Mouse (Mus musculus): Measurements from ENCODE around the gene Slc6a4.

The Slc6a4 gene

GRCm38 (mm10) chr11:76997916-76998704 is at the start of gene Slc6a4:
Gene Slc6a4, plus strand, starts transcription at chr11:76998603.
- no peak for DNase-seq

- peak; percentile 32 for DNase-seq
These were observed 44.9 kb upstream of the Slc6a4 start for GRCm38 (mm10) chr11:76953536-76953935.

DNA sequence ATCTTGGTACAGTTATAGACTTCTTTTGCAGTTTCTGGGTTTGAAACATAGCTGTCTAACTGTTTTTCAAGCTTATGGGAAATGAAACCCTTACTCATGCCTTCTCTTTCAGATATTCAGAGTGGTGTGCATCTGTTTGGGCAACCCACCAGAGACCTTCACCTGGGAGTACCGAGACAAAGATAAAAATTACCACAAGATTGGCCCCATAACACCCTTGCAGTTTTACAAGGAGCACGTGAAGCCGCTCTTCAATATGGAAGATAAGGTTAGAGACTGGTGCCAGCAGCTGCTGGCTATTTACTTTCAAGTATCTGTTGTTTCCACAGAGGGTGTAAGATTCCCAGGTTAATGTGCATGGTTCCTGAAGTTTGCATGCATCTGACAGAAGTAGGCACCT is 32.7 kb upstream of the Slc6a4 start:
- DNase-seq, result no peak

GRCm38 (mm10) chr11:76970328-76970727 is 28.1 kb upstream of the Slc6a4 start:
- no peak for DNase-seq

- DNase-seq, result no peak
These were observed 23.6 kb upstream of the Slc6a4 start for GRCm38 (mm10) chr11:76974680-76975319.

DNA sequence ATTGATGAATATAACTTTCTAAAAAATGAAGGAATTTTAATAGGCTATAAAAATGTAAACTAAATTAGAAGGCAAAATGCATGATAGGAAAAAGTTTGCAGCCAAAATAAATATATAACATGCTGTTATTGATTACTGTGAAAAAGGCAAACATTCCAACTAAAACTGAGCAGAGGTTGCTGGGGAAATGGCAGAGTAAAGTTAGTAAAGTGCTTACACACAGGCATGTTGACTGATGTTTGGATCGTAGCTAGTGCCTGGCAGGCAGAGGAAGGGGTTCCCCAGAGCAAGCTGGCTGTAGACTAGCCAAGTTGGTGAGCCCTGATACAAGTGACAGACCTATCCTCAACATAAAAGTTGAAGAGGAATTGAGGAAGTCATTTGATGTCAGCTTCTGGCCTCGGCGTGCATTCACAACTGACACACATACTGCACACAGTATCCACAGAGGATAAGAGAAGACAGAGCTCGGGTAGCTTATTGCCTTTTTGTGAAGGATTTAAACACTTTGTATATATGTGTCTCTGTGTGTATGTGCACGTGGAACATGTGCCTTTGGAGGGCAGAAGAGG is 16.7 kb upstream of the Slc6a4 start:
- DNase-seq, result no peak

DNA sequence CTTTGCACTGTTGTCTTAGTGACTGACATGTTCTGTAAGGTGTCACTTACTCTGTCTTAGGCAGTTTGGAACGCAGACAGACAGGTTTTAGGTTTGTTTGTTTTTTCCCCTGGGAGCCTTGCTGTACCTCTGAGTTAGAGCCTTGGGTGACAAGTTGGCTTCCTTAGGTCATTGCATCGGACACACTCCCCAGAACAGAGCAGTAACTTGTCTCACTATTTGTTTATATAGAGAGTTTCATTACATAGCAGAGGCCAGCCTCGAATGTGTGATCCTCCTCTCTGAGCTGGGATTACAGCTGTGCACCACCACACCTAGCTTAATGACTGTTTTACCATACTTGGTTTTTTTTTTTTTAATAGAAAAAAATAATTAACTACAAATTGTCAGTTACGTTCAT is 16.0 kb upstream of the Slc6a4 start:
- no peak for DNase-seq

- no peak for DNase-seq
These were observed 14.8 kb upstream of the Slc6a4 start for GRCm38 (mm10) chr11:76983641-76984040.

- DNase-seq, result no peak
These were observed 14.2 kb upstream of the Slc6a4 start for GRCm38 (mm10) chr11:76984173-76984572.

DNA sequence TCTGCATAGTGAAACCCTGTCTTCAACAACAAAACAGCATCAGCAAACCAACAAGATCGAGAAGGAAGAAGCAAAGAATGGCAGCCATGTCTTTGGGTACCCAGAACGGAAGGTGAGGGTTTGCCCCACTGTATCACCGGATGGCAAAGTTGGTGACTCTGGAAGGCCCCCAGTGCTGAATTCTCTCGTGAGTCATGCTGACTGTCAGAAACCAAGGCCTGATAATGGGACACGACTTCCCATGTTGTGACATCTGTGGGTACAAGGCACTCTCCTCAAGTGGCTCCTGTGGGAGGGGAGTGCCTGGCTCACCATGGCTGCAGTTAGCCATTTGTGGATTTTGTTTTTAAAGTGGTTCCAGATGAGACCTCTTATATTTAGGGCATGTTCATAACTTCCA is 7.6 kb upstream of the Slc6a4 start:
- DNase-seq, result no peak

DNA sequence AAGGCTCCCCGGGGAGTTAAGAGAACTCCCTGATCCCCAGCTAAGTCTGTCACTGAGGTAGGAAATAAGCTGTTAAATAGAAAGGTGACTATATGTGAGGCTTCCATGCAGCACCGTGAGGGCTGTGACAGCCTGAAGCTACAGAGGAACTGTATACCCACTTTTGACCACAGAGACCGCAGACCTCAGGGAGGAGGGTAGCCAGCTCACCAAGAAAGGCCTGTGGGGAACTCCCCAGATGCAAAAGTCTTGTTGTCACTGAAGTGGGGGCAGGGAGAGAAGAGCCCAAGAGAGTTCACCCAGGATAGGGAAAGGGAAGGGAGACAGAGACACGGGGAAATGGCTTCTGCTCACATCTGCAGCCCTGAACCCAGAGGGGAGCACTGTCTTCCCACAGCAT is 5.5 kb upstream of the Slc6a4 start:
- DNase-seq, result no peak

GRCm38 (mm10) chr11:76995966-76996672 is 2.3 kb upstream of the Slc6a4 start:
- peak; percentile 21 for DNase-seq

- peak; percentile 55 for DNase-seq
These were observed 1.1 kb upstream of the Slc6a4 start for GRCm38 (mm10) chr11:76997305-76997704.

- DNase-seq, result no peak
These were observed 363 bp downstream of the Slc6a4 start for GRCm38 (mm10) chr11:76998705-76999226.

- DNase-seq, result no peak
These were observed 2.3 kb downstream of the Slc6a4 start for GRCm38 (mm10) chr11:77000741-77001140.

- no peak for DNase-seq
These were observed 4.0 kb downstream of the Slc6a4 start for GRCm38 (mm10) chr11:77002361-77002760.

DNA sequence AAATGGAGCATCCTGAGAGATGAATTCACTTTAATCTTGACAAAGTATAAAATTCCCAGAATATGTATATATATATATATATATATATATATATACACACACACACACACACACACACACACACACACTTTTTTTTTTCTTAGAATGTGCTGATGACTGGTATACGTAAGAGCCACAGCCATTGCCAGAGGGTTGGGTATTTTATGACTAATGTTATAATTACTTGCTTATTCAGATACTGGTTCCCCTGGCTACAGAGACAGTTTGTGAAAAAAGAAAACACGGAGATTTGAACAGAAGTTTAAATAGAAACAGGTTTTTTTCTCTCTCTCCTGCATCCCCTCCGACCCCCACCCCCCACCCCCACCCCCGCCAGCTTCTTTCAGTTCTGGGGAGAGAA is 7.5 kb downstream of the Slc6a4 start:
- DNase-seq, result no peak

GRCm38 (mm10) chr11:77006616-77007015 is 8.2 kb downstream of the Slc6a4 start:
- DNase-seq, result no peak

DNA sequence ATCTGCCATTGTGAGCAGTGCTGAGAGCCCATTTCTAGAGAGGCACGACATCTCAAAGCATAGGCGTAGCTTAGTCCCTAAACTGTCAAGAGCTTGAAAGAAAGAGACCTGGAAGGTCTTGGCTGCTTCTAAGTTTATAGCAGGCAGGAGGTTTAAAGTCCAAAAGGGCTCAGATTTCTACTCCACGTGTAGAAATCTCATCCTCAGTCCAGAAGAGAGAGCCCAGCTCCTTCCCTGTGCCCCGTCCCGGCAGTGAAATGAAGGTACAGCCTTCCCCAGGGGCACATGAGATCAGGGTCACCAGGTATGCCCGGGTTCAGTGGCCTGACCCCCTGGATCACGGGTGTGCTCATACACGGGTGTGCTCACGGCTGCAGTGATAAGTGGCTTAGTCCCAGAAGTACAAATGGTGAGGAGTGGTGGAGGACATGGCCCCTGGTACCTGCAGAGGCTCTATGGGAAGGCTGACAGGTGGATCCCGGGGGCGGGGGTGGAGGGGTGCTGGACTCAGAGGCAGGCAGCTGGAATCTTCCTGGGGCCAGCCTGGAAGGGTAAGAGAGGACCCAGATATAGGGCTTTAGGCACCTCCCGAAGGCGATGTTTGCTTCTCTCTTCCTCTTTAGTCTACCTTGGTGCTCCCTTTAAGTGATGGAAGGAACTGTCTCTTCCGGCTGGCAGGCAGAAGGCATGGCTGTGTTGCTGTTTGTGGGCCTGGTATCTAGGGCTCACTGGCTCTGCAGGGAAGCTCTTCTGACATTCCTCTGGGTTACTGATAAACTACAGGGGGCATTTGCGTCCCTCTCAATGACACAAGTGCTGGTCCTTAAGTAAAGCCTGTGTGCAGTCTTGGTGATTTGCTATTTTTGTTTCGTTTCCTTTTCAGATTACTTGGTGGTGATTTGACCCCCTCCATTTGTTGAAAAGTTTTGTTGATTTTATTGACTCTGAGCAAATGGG is 10.9 kb downstream of the Slc6a4 start:
- no peak for DNase-seq

GRCm38 (mm10) chr11:77010762-77011475 is 12.5 kb downstream of the Slc6a4 start:
- DNase-seq, result no peak

DNA sequence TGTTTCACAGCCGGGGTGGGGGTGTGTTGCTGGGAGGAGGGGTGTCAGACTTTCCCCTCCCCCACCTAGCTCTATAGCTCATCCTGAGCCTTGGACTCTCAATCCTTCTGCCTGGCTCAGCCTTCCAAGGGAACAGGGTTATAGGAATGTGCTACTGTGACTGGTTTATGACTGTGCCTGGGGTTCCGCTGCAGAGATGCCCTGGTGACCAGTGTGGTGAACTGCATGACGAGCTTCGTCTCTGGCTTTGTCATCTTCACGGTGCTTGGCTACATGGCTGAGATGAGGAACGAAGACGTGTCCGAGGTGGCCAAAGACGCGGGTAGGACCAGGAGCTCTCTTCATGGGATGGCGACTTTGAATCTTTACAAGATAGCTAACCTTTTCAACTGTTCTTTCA is 19.6 kb downstream of the Slc6a4 start:
- no peak for DNase-seq
